Mouse (Mus musculus) lung, adult 18-20 months (tissue): ENCODE results near the gene Gja5.

Source experiments
- DNase-seq, 2 experiments: peaks; one replicate each; pipeline ENCODE4 v3.0.0; 2022; ENCODE audit warnings: mixed read lengths in 2 of 2

Gja5 gene

DNA sequence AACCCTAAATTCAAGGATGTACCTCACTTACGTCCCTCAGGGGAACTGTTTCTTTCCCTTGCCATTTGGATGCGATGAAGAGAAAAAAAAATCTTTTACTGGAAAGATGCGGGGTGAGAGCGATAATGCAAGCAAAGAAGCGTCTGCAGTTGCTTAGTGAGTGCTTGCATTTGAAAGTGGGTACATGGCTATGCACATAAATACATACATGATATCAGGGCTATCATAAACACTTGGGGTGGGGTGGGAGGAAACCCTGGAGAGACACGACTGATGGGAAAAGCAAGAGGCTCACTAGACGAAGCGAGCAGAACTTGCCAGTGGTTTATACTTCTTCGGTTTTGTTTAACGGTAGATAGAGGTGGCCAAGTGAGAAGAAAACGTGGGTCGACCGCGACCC lies at the start of gene Gja5:
Gene Gja5 (plus strand): TSS at position 301 of the 400 bp plus-strand sequence.
- DNase-seq, result no peak

DNA sequence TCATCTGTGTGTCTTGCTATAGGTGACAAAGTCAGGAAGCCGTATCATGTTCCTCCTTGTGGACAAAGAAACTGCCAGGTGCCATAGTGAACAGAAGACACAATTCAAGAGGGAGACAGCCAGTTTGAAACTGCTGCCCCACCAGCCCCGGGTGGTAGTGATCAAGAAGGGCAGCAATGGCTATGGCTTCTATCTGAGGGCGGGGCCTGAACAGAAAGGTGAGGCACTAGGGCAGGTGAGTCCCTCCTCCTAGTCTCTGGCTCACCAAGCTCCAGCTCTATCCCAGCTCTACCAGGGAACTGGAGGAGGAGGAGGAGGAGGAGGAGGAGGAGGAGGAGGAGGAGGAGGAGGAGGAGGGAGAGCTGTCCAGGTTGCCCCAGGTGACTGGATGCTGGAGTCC lies 48.7 kb upstream of the Gja5 start:
- DNase-seq, result no peak

DNA sequence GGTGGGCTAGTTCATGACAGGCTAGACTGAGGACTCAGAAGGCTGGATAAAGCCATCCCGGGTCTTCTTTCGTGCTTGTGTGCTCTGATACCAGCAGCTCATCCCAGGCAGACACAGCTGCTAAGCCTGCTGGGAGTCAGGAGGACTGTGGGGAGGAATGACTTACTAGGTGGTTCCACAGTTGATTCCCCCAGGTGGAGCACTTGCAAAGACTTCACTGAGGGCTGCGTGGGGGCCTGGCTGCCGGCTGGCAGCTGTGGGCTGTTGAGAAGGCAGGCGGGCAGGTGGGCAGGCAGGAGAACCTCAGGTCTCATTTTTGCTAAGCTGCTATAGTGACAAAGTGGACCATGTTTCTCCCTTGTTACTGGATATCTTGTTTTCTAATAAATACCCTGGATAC lies 44.0 kb upstream of the Gja5 start:
- DNase-seq, result no peak

DNA sequence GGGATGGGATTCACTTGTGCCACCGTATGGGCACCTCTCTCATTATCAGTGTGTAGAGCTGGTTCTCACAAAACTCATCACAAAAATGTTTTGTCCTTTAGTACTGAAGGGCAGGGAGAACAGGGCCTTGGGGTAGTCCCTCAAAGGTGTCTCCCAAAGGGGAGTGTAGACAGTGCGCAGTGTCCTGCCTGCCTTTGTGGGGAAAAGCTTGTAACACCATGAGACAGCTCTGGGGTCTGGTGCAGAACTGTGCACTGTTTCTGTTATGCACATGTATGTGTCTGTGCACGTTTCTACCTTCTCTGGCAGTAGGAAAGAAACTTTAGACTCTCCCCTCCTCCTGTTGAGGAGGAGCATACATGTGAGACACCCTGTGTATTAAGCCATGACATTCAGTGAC lies 36.6 kb upstream of the Gja5 start:
- DNase-seq, result no peak

DNA sequence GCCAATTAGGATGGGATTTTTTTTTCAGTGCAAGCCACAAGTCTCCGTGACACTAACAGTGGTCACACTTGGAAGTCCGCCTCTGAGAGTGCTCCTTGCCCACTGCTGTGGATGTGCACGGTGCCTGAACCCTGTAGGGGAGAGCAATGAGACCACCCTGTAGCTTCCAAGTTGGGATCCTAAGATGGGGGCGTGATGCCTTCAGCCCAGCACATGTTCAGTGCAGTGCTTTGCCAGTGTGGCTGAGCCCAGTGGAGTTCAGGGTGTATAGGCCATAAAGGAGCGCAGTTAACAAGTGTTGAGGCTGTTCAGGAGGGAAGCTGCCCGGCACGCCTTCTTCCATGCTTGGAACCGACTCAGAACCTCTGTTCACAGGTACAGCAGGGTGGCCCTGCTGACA lies 35.9 kb upstream of the Gja5 start:
- no peak for DNase-seq

DNA sequence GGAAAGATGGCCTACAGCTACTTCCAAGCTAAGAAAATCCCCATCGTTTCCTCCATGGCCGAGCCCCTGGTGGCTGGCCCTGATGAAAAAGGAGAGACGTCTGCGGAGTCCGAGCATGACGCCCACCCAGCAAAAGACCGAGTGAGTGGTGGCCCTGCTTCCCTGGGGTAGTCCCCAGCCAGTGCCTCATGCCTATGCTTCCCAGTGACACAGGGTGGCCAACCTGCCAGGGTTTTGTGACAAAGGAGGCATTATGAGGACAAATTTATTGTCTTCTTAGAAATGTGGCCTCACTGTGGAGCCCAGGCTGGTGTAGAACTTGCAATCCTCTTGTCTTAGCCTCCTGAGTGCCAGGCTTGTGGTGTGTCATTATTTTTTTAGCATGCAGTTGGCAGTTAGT lies 35.4 kb upstream of the Gja5 start:
- no peak for DNase-seq

DNA sequence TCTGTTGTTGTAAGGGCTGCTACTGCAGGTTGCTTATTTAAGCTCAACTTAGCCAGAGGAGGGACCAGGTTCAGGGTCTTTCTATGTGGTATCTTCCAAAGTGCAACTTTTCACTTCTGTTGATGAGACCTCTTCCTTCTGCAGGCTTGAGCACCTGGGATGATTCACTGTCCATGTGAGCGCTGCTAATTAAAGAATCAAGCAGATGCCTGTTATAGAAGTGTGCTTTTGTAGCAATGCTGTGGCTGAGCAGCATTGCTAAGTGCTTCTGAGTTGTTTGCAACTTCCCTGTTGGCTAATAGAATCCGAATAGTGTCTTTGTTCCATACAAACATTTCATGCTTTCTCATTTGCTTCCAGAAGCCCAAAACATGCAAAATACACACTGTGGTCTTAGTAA lies 34.2 kb upstream of the Gja5 start:
- no peak for DNase-seq

DNA sequence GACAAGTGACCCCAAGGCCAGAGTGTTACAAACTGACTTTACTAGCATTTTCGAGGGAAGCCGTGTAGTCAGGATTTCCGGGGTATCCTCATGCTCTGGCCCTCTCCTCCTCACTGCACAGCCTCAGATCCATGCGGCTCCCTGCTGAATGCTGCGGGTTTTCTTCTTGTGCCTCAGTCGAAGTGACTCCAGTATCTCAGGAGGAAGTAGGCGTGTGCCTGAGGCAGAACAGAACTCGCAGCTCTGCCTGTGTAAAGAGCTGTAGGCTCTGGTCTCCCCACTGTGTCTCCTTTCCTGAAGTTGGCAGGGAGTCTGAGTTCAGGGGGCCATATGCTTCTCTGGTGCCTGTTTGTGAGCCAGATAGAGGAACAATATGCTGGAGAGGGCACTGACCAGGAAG lies 33.4 kb upstream of the Gja5 start:
- no peak for DNase-seq

DNA sequence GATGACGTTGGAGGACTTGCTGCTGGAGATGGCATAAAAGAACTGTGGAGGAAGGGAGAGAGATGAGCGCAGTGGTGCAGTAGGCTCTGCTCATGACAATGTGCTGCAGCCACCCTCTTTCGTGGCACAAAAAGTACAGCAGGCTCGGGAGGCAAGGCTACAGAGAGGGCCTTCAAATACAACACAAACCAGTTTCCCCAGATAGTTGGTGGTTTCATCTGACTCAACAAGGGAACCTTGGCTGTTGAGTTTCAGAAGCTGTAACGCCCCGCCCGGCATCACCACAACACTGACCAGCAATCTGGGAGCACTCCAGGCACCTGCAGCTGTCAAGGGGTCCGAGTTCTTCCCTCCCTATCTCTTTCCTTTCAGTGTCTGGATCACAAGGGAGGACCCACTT lies 32.0 kb upstream of the Gja5 start:
- no peak for DNase-seq

DNA sequence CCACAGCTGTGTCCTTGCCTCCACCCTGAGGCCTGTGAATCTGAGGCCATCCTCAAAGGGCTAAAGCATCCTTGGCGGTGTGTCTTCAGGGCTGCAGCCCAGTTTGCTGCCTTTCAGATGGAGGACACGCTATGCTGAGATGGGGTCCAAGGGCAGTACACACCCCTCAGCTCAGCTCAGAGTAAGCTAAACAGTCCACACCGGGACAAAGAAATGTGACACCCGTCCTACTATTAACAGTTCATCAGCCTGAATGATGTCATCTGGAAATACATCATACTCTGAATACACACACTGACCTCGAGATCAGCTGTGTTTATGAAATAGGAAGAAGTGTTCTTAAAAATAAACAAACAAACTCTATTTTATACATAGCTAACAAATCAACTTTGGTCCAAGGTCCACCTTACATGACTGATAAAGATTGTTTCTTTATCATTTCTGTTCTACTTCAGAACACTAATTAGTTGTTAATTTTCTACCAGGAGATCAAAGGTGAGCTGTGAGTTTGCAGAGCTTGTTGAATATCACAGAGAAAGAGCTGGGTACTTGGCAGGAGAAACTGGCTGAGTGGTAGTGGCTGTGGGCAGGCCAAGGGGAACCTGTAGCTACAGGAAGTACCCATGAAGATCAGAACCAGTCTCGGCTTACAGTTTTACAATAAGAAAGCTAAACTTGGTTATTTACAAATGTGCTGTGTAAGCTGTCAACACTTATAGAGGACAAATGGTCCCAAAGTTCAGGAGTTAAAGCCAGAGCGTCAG lies 29.5 kb upstream of the Gja5 start:
- DNase-seq, result no peak

DNA sequence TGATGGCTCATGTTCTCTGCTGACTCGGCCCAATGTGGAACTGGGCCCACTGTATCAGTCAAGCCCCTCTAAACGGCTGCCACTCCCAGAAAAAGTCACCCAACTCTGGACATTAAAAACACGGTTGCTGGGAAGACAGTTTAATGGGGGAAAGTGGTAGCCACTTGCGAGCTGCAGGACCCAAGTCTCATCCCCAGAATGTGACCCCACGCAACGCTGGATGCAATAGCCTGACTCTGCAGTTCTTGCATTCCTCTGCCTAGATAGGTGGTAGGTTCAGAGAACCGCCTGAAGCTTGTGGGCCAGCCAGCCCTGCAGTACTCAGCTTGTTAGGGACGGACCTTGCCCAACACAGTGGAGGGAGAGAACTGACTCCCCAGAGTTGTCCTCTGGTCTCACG lies 25.0 kb upstream of the Gja5 start:
- no peak for DNase-seq

DNA sequence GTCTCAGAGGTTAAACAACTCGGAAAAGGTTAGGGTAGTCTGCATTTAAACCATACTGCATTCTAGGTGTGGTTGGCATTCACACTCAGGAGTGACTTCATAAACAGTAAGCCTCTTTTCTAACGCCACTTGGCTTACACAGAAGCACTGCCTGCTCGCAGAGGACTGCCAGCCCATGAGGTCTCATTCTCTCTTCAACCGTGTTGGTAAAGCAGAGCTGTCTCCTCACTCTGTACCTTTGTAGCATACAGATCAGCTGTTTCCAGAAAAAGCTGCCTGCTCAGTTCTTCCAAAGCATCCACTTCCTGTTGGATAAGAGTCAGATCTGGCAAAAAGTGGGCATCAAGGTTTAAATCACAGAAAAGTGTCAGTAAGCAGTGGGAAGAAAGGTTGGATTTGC lies 24.1 kb upstream of the Gja5 start:
- no peak for DNase-seq

DNA sequence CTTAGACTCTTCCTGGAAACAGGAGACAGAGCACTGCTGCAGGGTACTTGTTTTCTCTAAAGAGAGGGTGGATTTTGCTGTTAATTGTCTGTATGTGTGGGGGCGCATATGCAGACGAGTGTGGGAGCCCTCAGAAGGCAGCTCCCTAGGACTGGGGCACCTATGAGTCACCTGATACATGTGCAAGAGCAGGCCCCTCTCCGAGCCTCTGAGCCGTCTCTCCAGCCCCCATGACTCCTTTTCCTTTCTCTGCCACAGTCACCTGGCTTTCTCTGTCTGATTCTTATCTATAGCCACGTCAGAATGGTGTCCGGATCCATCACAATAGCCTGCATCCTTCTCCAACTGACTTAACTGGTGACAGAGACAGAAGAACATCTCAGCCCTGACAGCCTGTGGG lies 22.9 kb upstream of the Gja5 start:
- no peak for DNase-seq

DNA sequence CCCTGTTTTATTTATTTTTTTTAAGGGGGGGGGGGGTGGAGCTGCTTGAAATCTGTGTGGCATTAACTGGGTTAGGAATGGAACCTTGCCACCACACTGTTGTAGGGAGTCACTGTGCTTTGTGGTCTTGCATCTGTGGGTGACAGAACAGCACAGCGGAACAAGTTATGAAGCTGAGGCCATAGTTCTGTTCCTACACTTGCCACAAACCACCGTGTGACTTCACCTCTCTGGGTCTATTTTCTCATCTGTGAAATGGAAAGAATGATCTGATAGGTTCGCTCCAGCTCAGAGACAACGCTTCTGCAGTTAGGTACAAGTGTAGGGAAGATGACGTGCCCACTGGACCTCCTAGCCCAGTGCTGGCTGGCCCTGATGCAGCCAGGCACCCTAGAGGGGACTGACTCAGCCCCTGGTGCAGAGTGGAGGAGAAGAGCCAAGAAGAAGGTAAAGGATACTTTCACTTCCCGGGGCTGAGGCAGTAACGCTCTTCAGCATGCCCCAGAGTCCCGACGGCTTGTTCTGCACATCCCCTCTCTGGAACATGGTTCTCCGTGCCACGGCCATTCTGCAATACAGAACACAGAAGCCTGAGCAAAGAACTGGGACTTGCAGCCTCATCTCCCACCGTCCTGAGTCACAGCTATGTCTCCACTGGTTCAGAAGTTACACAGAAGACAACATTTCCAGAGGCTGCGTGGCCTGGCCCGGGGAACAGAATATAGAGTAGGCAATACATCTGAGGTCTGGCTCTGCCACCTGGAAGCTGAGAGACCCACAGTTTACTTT lies 22.2 kb upstream of the Gja5 start:
- no peak for DNase-seq

DNA sequence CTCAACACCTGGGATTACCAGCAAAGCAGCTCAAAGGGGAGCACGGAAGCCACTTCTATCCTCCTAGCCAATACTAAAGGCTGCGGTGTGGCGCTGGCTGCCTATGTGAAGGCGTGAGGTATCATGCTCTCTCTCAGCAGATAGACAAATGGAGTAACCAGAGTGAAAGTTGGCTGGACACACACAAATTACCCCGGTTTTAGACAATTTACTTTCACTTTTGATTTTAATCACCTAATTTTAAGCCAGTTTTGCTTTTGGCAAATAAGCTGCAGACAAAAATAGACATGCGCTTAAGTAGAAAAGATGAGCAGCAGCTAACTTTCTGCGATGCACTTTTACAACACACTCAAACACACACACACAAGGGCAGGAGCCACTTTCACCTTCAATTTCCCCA lies 20.8 kb upstream of the Gja5 start:
- DNase-seq, result no peak

DNA sequence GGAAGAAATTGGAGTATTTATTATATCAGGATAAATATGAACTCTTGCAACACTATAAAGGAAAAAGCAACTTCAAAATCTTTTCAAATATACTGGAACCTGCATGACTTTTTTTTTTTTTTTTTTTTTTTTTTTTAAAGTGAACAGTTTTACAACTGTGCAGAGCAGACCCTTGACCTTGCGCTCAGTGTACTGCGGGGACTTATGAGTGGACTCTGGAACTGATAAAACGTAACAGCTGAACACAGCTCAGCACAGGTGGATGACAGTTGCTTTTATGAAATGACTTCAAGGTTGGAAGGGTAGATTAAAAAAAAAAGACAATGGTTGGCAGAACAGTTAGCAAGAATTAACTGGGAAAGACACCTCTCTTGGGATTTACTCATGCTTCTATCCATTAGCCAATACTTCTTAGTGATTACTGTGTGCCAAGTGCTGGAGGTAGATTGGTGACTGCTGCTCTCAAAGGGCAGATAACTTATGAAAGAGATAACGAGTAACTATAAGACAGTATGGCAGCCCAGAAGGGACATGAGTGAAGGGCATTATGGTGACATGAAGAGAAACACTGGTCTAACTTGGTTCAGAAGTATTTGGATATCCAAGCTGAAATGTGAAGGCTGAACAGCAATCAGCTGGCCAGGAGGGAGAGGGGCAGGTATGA lies 2.0 kb upstream of the Gja5 start:
- DNase-seq, result no peak

DNA sequence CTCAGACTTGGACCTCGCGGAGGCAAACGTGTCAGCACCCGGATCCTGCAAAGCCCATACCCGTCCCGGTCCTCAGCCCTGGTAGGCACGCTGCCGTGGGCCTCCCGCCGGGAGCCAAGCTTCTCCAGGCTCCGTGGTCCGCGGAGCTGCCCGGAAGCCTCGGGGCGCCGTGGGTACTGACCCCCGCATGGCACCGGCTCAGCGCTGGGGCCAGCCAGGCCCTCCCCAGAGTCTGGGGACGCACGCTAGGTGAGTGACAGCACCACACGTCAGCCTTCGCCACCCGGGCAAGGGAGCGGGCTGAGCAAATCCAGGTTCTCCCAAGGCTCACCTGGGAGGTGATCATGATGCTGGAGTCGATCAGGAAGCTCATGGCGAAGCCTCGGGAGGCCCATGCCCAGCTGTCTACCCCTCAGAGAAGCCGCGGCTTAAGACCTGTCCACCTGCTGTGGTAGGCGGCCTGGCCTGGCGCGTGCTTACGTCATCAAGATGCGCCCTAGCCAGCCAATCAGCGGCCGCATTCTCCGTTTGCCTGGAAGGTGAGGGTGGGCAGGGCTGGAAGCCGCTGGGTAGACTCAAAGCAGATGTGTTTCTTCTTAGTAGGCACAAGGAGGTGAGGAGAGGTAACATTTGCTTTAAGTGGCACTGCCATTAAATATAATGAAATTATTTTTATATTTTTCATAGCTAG lies 503 bp downstream of the Gja5 start, which contains the start of gene Gpr89:
Gene Gpr89 (minus strand): TSS at position 496 of the 691 bp plus-strand sequence.
- peak; percentile 93 to 95 for DNase-seq

DNA sequence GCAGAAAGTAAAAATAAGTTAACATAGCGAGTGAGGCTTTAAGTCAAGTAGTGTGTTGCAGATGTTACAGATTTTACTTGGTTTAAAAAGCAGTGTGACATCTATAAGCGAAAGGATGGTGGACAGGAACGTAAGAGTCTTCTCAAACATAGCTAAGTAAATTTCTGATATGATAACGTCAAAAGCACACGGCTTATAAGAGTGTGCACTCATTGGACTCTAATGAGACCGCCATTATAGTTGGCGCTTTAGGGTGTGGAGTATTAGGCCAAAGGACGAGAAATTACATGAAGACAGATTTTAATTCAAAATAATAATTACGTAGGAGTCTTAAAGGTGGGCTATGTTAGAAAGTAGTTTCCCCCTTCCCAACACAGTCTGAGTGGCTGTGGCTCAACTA lies 1.1 kb downstream of the Gja5 start:
- DNase-seq, result no peak

DNA sequence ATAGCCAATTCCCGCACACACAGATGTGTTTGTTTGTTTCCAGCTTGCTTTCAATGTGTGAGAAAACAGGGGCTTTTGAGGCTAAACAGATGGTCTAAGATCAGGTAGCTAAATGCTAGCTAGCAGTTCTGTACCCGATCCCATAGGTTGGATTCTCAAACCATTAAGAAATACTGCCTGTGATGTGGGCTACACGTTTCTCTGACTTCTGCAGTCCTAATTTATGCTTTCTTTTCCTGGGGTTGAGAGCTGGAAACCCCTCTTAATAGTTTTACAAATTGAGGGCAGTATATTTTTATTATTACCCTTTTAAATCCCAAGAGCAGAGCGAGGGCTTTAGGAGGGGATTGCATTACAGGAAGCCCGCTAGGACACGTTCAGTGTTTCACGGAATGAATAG lies 16.5 kb downstream of the Gja5 start:
- DNase-seq, result no peak

DNA sequence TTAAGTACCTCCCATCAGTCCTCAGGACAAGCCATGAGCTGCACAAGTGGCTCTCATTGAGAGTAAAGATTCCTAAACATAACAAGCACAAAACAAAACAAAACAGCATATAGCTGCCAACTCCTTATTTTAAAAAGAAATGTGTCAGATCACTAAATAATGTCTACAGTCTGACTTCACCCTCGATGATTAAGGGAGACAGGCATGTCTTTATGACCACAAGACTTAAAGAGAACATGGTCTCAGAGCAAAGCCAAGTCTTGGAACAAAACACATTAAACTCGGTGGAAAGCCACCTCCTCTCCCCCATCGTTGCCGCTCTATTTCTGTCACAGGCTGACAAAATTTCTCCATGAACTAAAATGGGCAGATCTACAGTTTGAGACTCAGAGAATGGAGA lies 20.1 kb downstream of the Gja5 start:
- no peak for DNase-seq

DNA sequence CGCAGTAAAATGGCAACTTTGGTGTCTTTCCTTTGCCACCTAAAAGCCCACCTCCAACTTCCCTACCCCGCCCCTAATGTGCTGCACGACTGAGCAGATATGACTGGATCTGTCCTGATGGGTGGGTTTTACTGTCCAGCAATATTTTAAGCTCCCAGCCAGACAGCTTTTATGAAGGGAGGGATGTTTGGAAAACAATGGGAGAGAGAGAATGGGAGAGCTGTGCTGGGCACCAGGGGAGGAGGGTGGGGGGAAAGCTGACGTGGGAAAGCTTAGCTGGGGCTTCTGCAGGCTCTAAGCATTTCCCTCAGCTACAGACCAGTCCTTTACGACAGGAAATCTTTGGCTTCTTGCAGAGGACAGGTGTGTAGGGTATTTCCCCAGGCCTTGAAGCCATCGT lies 21.4 kb downstream of the Gja5 start, which contains the start of gene Gja8:
Gene Gja8 (minus strand): TSS at position 101 of the 400 bp plus-strand sequence.
- no peak for DNase-seq

DNA sequence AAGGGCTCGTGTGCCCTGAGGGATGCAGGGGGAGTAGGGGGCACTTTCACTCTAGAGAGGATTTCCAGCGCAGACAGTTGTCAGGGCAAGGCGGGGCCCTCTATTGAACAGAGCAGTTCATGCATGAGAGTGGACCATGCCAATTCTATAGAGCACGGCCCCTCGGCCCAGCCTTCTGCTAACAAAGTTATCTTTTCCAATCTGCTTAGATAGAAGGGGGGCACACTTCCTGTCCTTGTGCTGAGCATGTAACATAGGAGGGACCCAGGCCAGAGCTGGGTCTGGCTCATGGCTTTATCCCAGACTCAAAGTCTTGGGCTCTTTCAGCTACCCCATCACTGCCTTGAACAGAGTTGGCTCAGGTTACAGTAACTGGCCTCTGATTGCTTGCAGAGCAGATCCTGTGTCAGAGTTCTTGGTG lies 26.8 kb downstream of the Gja5 start:
- no peak for DNase-seq

DNA sequence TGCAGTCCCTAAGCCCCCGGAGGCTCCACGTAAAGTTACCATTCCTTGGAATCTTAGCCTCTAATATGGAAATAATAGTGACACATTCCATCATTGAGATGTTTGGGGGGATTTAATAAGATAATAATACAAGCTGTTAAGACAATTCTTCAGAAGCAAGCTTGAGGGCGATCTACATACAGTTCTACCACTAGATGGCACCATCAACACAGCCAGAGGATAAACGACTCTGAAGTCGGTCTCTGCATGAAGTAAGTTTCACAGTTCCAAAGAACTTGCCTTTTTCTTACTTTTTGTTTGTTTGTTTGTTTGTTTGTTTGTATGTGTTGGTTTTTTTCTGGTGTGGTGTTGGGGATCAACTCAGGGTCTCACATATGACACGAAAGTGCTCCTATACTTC lies 31.7 kb downstream of the Gja5 start:
- DNase-seq, result peak in 1 of 2 experiments; percentile 13
